ENCODE assay signal across 8 mouse cellular contexts in genomic region chr4:43442044-43442443, GRCm38 (mm10). TPM values are rescaled to one million over a fixed set of nuclear protein-coding genes. Genes with fewer than 3 reads are reported as not detected.
DNase-seq lines count a peak whose midpoint lies in the region; ATAC-seq lines count a peak whose summit lies in the region.

No protein-coding gene starts in this region.

- peak; percentile 98 to 99 for DNase-seq in B cell, adult 2 months
- DNase-seq in brain, adult 2 months (ENCODE audit: low read depth, low spot score) = peak; percentile 100
- peak; percentile 99 for DNase-seq in heart, embryonic 10.5 days (ENCODE audit: low spot score)
- DNase-seq in liver = peak; percentile 96
- peak; percentile 98 for DNase-seq in spleen, postnatal 4 days (ENCODE audit: low spot score in 2 of 2)

- peak overlapping the region; percentile 96 for H3K27ac ChIP-seq in heart, embryonic 10.5 days
- H3K27ac ChIP-seq in kidney, embryonic 15.5 days = peak overlapping the region; percentile 97

- peaks cover 23% of the 10 kb centered on the region for H3K36me3 ChIP-seq in heart, embryonic 10.5 days
- peaks cover 24% of the 10 kb centered on the region for H3K36me3 ChIP-seq in kidney, embryonic 15.5 days

- peak; percentile 97 for ATAC-seq in erythroblast, adult 5-6 weeks (replicated peaks; ENCODE audit: low FRiP score, poor library complexity, severe bottlenecking)
- peak; percentile 94 for ATAC-seq in kidney, embryonic 15.5 days (replicated peaks; ENCODE audit: low FRiP score)
- ATAC-seq in monocyte, adult 5-6 weeks (replicated peaks; ENCODE audit: insufficient number of reproducible peaks, low FRiP score, low TSS enrichment, poor library complexity, severe bottlenecking) = peak; percentile 96

- H3K9me3 ChIP-seq in heart, embryonic 10.5 days = no peaks in the 10 kb centered on the region
- no peaks in the 10 kb centered on the region for H3K9me3 ChIP-seq in kidney, embryonic 15.5 days (replicated peaks)

- H3K27me3 ChIP-seq in heart, embryonic 10.5 days (ENCODE audit: insufficient read depth, poor library complexity, severe bottlenecking) = no peaks in the 10 kb centered on the region
- H3K27me3 ChIP-seq in kidney, embryonic 15.5 days = no peaks in the 10 kb centered on the region

- peak overlapping the region; percentile 96 for H3K4me3 ChIP-seq in heart, embryonic 10.5 days
- peak overlapping the region; percentile 99 for H3K4me3 ChIP-seq in kidney, embryonic 15.5 days (replicated peaks)

- H3K9ac ChIP-seq in kidney, embryonic 15.5 days = peak overlapping the region; percentile 99

- peak overlapping the region; percentile 95 for H3K4me2 ChIP-seq in kidney, embryonic 15.5 days

- H3K4me1 ChIP-seq in heart, embryonic 10.5 days = peaks cover 12% of the 10 kb centered on the region
- H3K4me1 ChIP-seq in kidney, embryonic 15.5 days = peaks cover 16% of the 10 kb centered on the region

- WGBS in heart, embryonic 10.5 days = under 1% methylated on average over 33 of the region's 33 CpGs
- under 1% methylated on average over 33 of the region's 33 CpGs for WGBS in kidney, embryonic 15.5 days

RNA-seq across cellular contexts. Expression of gene Tesk1, which starts 0.3 kb away (rescaled TPM):
- 1.7 and 2.3 TPM in 2 replicates for total RNA-seq in erythroblast, adult 5-6 weeks (2015; ENCODE audit: low replicate concordance)
- total RNA-seq in erythroblast, adult 5-6 weeks (2017; ENCODE audit: low replicate concordance) = 0.98 and 1.5 TPM in 2 replicates
- polyA plus RNA-seq in heart, embryonic 10.5 days (2016; fragmentation: Nextera tagmentation; extraction: Ambion mirVana) = 5.0 and 6.3 TPM in 2 replicates
- polyA plus RNA-seq in kidney, embryonic 15.5 days (2015; fragmentation: Nextera tagmentation; extraction: Ambion mirVana) = 5.9 and 7.4 TPM in 2 replicates
- total RNA-seq in monocyte, adult 5-6 weeks (2017) = 12.8 to 21.7 TPM (median 12.9 TPM) in 3 replicates

RNA-seq across cellular contexts. Expression of gene Cd72, which starts 12.4 kb away (rescaled TPM):
- 2.1 and 2.3 TPM in 2 replicates for total RNA-seq in erythroblast, adult 5-6 weeks (2015; ENCODE audit: low replicate concordance)
- 0.43 and 7.9 TPM in 2 replicates for total RNA-seq in erythroblast, adult 5-6 weeks (2017; ENCODE audit: low replicate concordance)
- polyA plus RNA-seq in heart, embryonic 10.5 days (2016; fragmentation: Nextera tagmentation; extraction: Ambion mirVana) = 0.70 and 1.4 TPM in 2 replicates
- polyA plus RNA-seq in kidney, embryonic 15.5 days (2015; fragmentation: Nextera tagmentation; extraction: Ambion mirVana) = 3.0 and 4.3 TPM in 2 replicates
- 76.6 to 146 TPM (median 108 TPM) in 3 replicates for total RNA-seq in monocyte, adult 5-6 weeks (2017)

RNA-seq across cellular contexts. Expression of gene Fam166b, which starts 13.1 kb away (rescaled TPM):
- total RNA-seq in erythroblast, adult 5-6 weeks (2015; ENCODE audit: low replicate concordance) = not detected in 2 replicates
- total RNA-seq in erythroblast, adult 5-6 weeks (2017; ENCODE audit: low replicate concordance) = not detected in 2 replicates
- not detected in 2 replicates for polyA plus RNA-seq in heart, embryonic 10.5 days (2016; fragmentation: Nextera tagmentation; extraction: Ambion mirVana)
- 0.27 and 0.44 TPM in 2 replicates for polyA plus RNA-seq in kidney, embryonic 15.5 days (2015; fragmentation: Nextera tagmentation; extraction: Ambion mirVana)
- 1.1 to 2.8 TPM in 2 of 3 replicates, not detected in the other for total RNA-seq in monocyte, adult 5-6 weeks (2017)

RNA-seq across cellular contexts. Expression of gene Sit1, which starts 41.5 kb away (rescaled TPM):
- not detected in 2 replicates for total RNA-seq in erythroblast, adult 5-6 weeks (2015; ENCODE audit: low replicate concordance)
- not detected in 2 replicates for total RNA-seq in erythroblast, adult 5-6 weeks (2017; ENCODE audit: low replicate concordance)
- not detected in 2 replicates for polyA plus RNA-seq in heart, embryonic 10.5 days (2016; fragmentation: Nextera tagmentation; extraction: Ambion mirVana)
- not detected in 2 replicates for polyA plus RNA-seq in kidney, embryonic 15.5 days (2015; fragmentation: Nextera tagmentation; extraction: Ambion mirVana)
- 0.49 to 5.0 TPM (median 0.64 TPM) in 3 replicates for total RNA-seq in monocyte, adult 5-6 weeks (2017)

RNA-seq across cellular contexts. Expression of gene Ccdc107, which starts 50.7 kb away (rescaled TPM):
- 4.6 and 17.1 TPM in 2 replicates for total RNA-seq in erythroblast, adult 5-6 weeks (2015; ENCODE audit: low replicate concordance)
- 5.2 and 36.1 TPM in 2 replicates for total RNA-seq in erythroblast, adult 5-6 weeks (2017; ENCODE audit: low replicate concordance)
- 67.2 and 71.7 TPM in 2 replicates for polyA plus RNA-seq in heart, embryonic 10.5 days (2016; fragmentation: Nextera tagmentation; extraction: Ambion mirVana)
- polyA plus RNA-seq in kidney, embryonic 15.5 days (2015; fragmentation: Nextera tagmentation; extraction: Ambion mirVana) = 69.5 and 72.2 TPM in 2 replicates
- total RNA-seq in monocyte, adult 5-6 weeks (2017) = 21.2 to 29.5 TPM (median 29.3 TPM) in 3 replicates

Comparison
In these comparisons a context has a peak if more than half of its experiments do, and no peak if none do; other contexts are left out.
1. Peak in every context shown above with its lines: DNase-seq, ATAC-seq, H3K4me3 ChIP-seq and H3K27ac ChIP-seq.